ENCODE assay signal across 13 mouse cellular contexts in the genomic region with DNA sequence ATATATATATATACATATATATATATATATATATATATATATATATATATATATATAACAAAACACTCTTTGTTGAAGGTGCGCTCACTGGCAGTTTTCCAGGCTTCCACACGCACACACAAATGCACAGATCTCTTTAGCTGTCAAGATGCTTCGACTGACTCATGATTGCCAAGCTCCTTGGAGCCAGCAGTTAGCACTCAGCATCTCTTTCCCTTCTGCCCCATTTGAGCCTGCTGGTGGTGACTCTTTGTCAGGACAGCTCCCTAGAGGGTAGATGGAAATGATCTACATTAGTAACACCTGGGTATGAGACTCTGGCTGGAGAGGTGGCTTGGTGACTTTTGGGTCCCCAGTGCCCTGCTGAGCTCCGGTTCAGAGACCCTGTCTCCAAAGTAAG. TPM values are rescaled to one million over a fixed set of nuclear protein-coding genes. Genes with fewer than 3 reads are reported as not detected.
DNase-seq lines count a peak whose midpoint lies in the region; ATAC-seq and TF ChIP-seq lines count a peak whose summit lies in the region.
"Had no signal": no experiment of that assay in that cellular context is flagged by ENCODE, and none has a peak within 500 bp of the region (broad histone marks: within the 10 kb centered on the region; RNA-seq: fewer than 3 reads in every experiment).

No protein-coding gene starts in this region.

- TF ChIP-seq RAD21 in CH12.LX (IDR thresholded peaks at IDR 0.05; ENCODE audit: low read depth, low read length): no peak

- WGBS in hindbrain, embryonic 16.5 days: 64% methylated on average over 4 of the region's 4 CpGs
- WGBS in hindbrain, embryonic 10.5 days: 92% methylated on average over 4 of the region's 4 CpGs

- no peak overlapping the region for H3K4me3 ChIP-seq in hindbrain, embryonic 16.5 days (ENCODE audit: low read length)
- no peak overlapping the region for H3K4me3 ChIP-seq in hindbrain, embryonic 10.5 days
- H3K4me3 ChIP-seq in CH12.LX (replicated peaks in 1 of 3; ENCODE audit: low read depth in 2 of 3, low read length in 2 of 3, poor library complexity in 1 of 3): no peak overlapping the region
- H3K4me3 ChIP-seq: embryonic facial prominence, embryonic 12.5 days; heart, embryonic 13.5 days had no signal

- dilution Hi-C loops in CH12.LX (cut with MboI; ENCODE audit: extremely low pct_ligation_motif_present, extremely low pct_unique_long_range_greater_than_20kb, low sequenced_read_pairs): no loop called here

- H3K79me2 ChIP-seq in CH12.LX (replicated peaks; ENCODE audit: control insufficient read depth, extremely low read depth, insufficient read depth, poor library complexity, severe bottlenecking): no peaks in the 10 kb centered on the region

- H3K4me1 ChIP-seq in hindbrain, embryonic 16.5 days (ENCODE audit: control insufficient read depth, insufficient read depth, low read depth, low read length): peaks cover 4% of the 10 kb centered on the region; the same call in 1 of the 2 replicates
- H3K4me1 ChIP-seq in hindbrain, embryonic 10.5 days (replicated peaks): no peaks in the 10 kb centered on the region
- H3K4me1 ChIP-seq in CH12.LX (ENCODE audit: control insufficient read depth in 1 of 2, insufficient read depth in 2 of 2): peaks cover 0 to 7% of the 10 kb centered on the region in 2 experiments; a peak in 2 of 4 replicates
- H3K4me1 ChIP-seq: embryonic facial prominence, embryonic 12.5 days had no signal

- TF ChIP-seq CTCF in CH12.LX (conservative IDR thresholded peaks at IDR 0.05 in 1 of 2, IDR thresholded peaks at IDR 0.05 in 1 of 2; ENCODE audit: low read depth in 2 of 2, low read length in 2 of 2): no peak

- no peak for TF ChIP-seq POLR2A in CH12.LX (IDR thresholded peaks at IDR 0.05; ENCODE audit: low read depth, low read length)

- no peak overlapping the region for H3K9ac ChIP-seq in hindbrain, embryonic 16.5 days (ENCODE audit: low read depth, low read length)
- no peak overlapping the region for H3K9ac ChIP-seq in CH12.LX (ENCODE audit: insufficient read depth, low read depth)
- H3K9ac ChIP-seq: embryonic facial prominence, embryonic 12.5 days; heart, embryonic 13.5 days had no signal

- no peak for TF ChIP-seq EP300 in CH12.LX (IDR thresholded peaks at IDR 0.05; ENCODE audit: low read length)

- H3K4me2 ChIP-seq in hindbrain, embryonic 16.5 days (ENCODE audit: low read length): no peak overlapping the region
- H3K4me2 ChIP-seq in CH12.LX (ENCODE audit: insufficient read depth, low read depth, poor library complexity, severe bottlenecking): no peak overlapping the region
- H3K4me2 ChIP-seq: embryonic facial prominence, embryonic 12.5 days; heart, embryonic 13.5 days had no signal

- H3K27ac ChIP-seq in hindbrain, embryonic 16.5 days (ENCODE audit: low read depth, low read length): 0 out of 2 replicates have a peak overlapping the region, but pooled peaks have one; percentile 44
- H3K27ac ChIP-seq in hindbrain, embryonic 10.5 days: no peak overlapping the region
- H3K27ac ChIP-seq in CH12.LX (ENCODE audit: insufficient read depth, low read depth): no peak overlapping the region
- H3K27ac ChIP-seq: embryonic facial prominence, embryonic 12.5 days had no signal

- in situ Hi-C loops in CH12.LX (cut with MboI; ENCODE audit: low pct_ligation_motif_present, low pct_unique_long_range_greater_than_20kb, low sequenced_read_pairs): no loop called here

- ATAC-seq in hindbrain, embryonic 16.5 days: no peak
- ATAC-seq: activated CD4-positive, CD25-positive, alpha-beta regulatory T cell, adult 4 months; intestine, embryonic 16.5 days; midbrain, embryonic 16.5 days had no signal

- H3K27me3 ChIP-seq in hindbrain, embryonic 16.5 days (replicated peaks; ENCODE audit: control insufficient read depth, insufficient read depth, low read length): no peaks in the 10 kb centered on the region
- H3K27me3 ChIP-seq in hindbrain, embryonic 10.5 days (ENCODE audit: insufficient read depth, poor library complexity, severe bottlenecking): no peaks in the 10 kb centered on the region
- no peaks in the 10 kb centered on the region for H3K27me3 ChIP-seq in CH12.LX (replicated peaks)
- H3K27me3 ChIP-seq: embryonic facial prominence, embryonic 12.5 days; heart, embryonic 13.5 days had no signal

- no peak for DNase-seq in hindbrain, embryonic 10.5 days (ENCODE audit: low spot score)
- DNase-seq in CH12.LX (ENCODE audit: extremely low read depth) (peak; percentile 18), MN1 (ENCODE audit: low spot score) (peak; percentile 35)
- DNase-seq in cerebellum, postnatal 10 days: peak; percentile 70 to 72
- no peak for DNase-seq in adrenal gland, adult 2 months
- DNase-seq in ovary, postnatal 14 days (ENCODE audit: low spot score): no peak
- DNase-seq: heart, postnatal 4 days had no signal

- peaks cover 16% of the 10 kb centered on the region for H3K36me3 ChIP-seq in hindbrain, embryonic 16.5 days (ENCODE audit: control insufficient read depth, insufficient read depth, low read length)
- H3K36me3 ChIP-seq in hindbrain, embryonic 10.5 days: peaks cover 91% of the 10 kb centered on the region
- peaks cover 5 to 18% of the 10 kb centered on the region in 2 experiments for H3K36me3 ChIP-seq in CH12.LX (replicated peaks in 1 of 2; ENCODE audit: control insufficient read depth in 1 of 2, insufficient read depth in 1 of 2, low read length in 1 of 2)

- H3K9me3 ChIP-seq in hindbrain, embryonic 16.5 days (ENCODE audit: control insufficient read depth, low read length): no peaks in the 10 kb centered on the region
- H3K9me3 ChIP-seq in hindbrain, embryonic 10.5 days: no peaks in the 10 kb centered on the region
- no peaks in the 10 kb centered on the region for H3K9me3 ChIP-seq in CH12.LX (replicated peaks; ENCODE audit: low read length)
- H3K9me3 ChIP-seq: embryonic facial prominence, embryonic 12.5 days; heart, embryonic 13.5 days had no signal

TF ChIP-seq in CH12.LX, 34 proteins besides CTCF, POLR2A, EP300 and RAD21:
- TF ChIP-seq SIN3A (IDR thresholded peaks at IDR 0.05; ENCODE audit: low read length) (no peak), MAFK (IDR thresholded peaks at IDR 0.05; ENCODE audit: insufficient replicate concordance, low read length) (no peak), UBTF (IDR thresholded peaks at IDR 0.05; ENCODE audit: low read depth, low read length) (no peak), JUN (IDR thresholded peaks at IDR 0.05; ENCODE audit: insufficient read depth, low read depth, low read length) (no peak), E2F4 (IDR thresholded peaks at IDR 0.05; ENCODE audit: insufficient replicate concordance, low read depth, low read length) (no peak), GABPA (IDR thresholded peaks at IDR 0.05; ENCODE audit: insufficient replicate concordance, low read depth, low read length) (no peak), ELF1 (IDR thresholded peaks at IDR 0.05; ENCODE audit: low read depth, low read length) (no peak), ZC3H11A (IDR thresholded peaks at IDR 0.05; ENCODE audit: low read depth, low read length) (no peak), MXI1 (IDR thresholded peaks at IDR 0.05; ENCODE audit: low read depth, low read length) (no peak), BHLHE40 (IDR thresholded peaks at IDR 0.05; ENCODE audit: low read depth, low read length) (no peak), USF2 (conservative IDR thresholded peaks at IDR 0.05; ENCODE audit: low read depth, low read length) (no peak), ZKSCAN1 (IDR thresholded peaks at IDR 0.05; ENCODE audit: borderline replicate concordance, low read depth, low read length) (no peak), TBP (conservative IDR thresholded peaks at IDR 0.05; ENCODE audit: low read depth, low read length) (no peak), PAX5 (IDR thresholded peaks at IDR 0.05; ENCODE audit: low read length) (no peak), POLR2AphosphoS2 (IDR thresholded peaks at IDR 0.05; ENCODE audit: low read depth, low read length) (no peak), USF1 (IDR thresholded peaks at IDR 0.05; ENCODE audit: low read depth, low read length) (no peak), ZNF384 (IDR thresholded peaks at IDR 0.05; ENCODE audit: low read depth, low read length) (no peak), MAZ (IDR thresholded peaks at IDR 0.05; ENCODE audit: low read depth, low read length) (no peak), CHD2 (IDR thresholded peaks at IDR 0.05; ENCODE audit: low read length) (no peak)
TF ChIP-seq in CH12.LX: peak in this region for 0.

RNA-seq across cellular contexts. Expression of gene Csrp2, which starts 20.1 kb away (rescaled TPM):
- 120 and 121 TPM in 2 replicates for polyA plus RNA-seq in hindbrain, embryonic 16.5 days (2015; fragmentation: Nextera tagmentation; extraction: Ambion mirVana)
- 185 and 198 TPM in 2 replicates for polyA plus RNA-seq in hindbrain, embryonic 10.5 days (2016; fragmentation: Nextera tagmentation; extraction: Ambion mirVana)
- total RNA-seq in CH12.LX (2012; rRNA removed): 0.92 and 1.3 TPM in 2 replicates
- 0.82 and 1.2 TPM in 2 replicates for total RNA-seq in CH12.LX (2014; rRNA removed)
- polyA plus RNA-seq in CH12.LX (2012; ENCODE audit: insufficient read length, low read depth): 0.87 and 1.3 TPM in 2 replicates
- 100 to 1,000 TPM; 135 to 193 TPM for total RNA-seq in adrenal gland, adult 2 months (2021)
- 32.4 and 37.8 TPM in 2 replicates for polyA plus RNA-seq in adrenal gland, adult 2 months (2012; rRNA removed)

Comparison
In these comparisons a context has a peak if more than half of its experiments do, and no peak if none do; other contexts are left out.
1. DNase-seq: peak in CH12.LX (single experiment), MN1 (single experiment) and cerebellum, postnatal 10 days (2 of 2); none in hindbrain, embryonic 10.5 days (single experiment), adrenal gland, adult 2 months (single experiment) and ovary, postnatal 14 days (single experiment).
2. RNA of gene Csrp2, which starts 20.1 kb away (polyA plus RNA-seq): 185 to 198 TPM in hindbrain, embryonic 10.5 days, 120 to 121 TPM in hindbrain, embryonic 16.5 days and 32.4 to 37.8 TPM in adrenal gland, adult 2 months; 0.87 to 1.3 TPM in CH12.LX; every median in the first group is over 10 times any median in the second.